Mouse (Mus musculus): ENCODE results near the gene Wdr89.

DNA sequence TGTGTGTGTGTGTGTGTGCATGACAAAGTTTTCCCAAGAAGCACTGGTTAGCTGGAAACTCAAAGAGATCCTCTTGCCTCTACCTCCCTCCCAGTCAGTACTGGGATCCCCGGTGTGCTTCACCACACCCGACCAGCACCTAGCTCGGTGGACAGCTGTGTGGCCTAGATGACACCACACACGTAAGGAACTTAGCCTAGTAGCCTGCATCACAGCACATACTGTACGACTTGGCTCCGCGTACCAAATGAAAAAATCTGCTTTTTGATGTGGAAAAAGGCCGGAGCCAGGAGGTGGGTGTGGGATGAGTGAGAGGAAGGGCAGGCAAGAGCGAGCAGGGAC, 450 bp downstream of the Wdr89 start:
- TF ChIP-seq TAL1 (IDR thresholded peaks at IDR 0.05; ENCODE audit: low read length) (no peak), GATA1 (IDR thresholded peaks at IDR 0.05; ENCODE audit: low read length) (no peak)
